Mouse (Mus musculus): ENCODE data around the gene Sae1. TPM values are rescaled to one million over a fixed set of nuclear protein-coding genes. Genes with fewer than 3 reads are reported as not detected.

Gene Sae1
- 297 and 304 TPM in 2 replicates for polyA plus RNA-seq (2015; fragmentation: Nextera tagmentation; extraction: Ambion mirVana)

DNA sequence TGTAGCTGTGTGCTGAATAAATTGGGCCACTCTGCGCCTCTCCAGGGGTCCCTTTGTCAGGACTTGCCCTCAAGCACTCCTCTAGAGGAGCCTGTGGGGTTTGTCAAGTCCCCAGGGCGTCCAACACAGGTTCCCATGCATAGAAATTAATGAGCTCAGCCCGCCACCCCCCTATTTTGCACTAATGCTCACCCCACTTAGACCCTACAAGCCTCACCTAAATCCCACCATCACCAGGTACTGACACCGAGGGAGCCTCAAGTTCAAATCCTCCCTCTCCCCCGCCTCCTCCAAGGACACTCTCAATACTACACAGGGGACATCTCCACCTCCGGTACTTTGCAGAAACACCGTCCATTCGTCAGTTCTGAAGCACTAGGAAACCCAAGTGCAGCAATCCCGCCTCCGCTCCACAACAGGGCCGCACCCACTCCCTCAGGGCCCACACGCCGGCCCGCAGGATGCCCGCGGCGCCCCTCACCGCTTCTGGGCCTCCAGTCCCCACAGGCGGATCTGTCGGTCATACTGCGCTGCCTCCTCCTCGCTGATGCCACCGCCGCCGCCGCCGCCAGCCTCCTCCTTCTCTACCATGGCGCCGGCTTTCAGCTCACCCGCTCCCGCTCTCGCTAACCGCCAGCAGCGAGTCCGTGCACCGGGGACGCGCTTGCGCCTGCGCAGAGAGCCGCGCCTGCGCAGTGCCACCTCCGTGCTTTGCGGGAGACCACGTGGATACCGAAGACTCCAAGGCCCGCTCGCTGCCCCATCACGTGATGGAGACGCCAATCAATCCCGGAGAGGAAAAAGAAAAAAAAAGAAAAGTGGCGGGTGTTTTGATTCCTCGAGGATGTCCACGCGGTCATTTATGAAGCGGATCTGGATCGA, at the start of gene Sae1:
Sae1 (minus strand) TSS at position 647 of the 882 bp plus-strand sequence.
- peak within 1 kb of the TSS; percentile 95 for H3K9ac ChIP-seq (replicated peaks; ENCODE audit: low read depth, low read length)
- H3K27ac ChIP-seq (ENCODE audit: low read length), result peak within 1 kb of the TSS; percentile 58
- H3K4me2 ChIP-seq (ENCODE audit: low read length), result peak within 1 kb of the TSS; percentile 63
- peak within 1 kb of the TSS; percentile 88 for H3K4me3 ChIP-seq (replicated peaks; ENCODE audit: low read length)
- peaks cover 21% of the 10 kb centered on the region for H3K4me1 ChIP-seq (replicated peaks; ENCODE audit: control insufficient read depth, insufficient read depth, low read length)
- WGBS, result under 1% methylated on average over 57 of the region's 58 CpGs
- peak; percentile 96 for ATAC-seq
- H3K36me3 ChIP-seq (ENCODE audit: control insufficient read depth, insufficient read depth), result no peaks in the 10 kb centered on the region
- no peaks in the 10 kb centered on the region for H3K9me3 ChIP-seq (ENCODE audit: control insufficient read depth, low read length)
- H3K27me3 ChIP-seq (replicated peaks; ENCODE audit: control insufficient read depth, insufficient read depth, low read length), result no peaks in the 10 kb centered on the region

DNA sequence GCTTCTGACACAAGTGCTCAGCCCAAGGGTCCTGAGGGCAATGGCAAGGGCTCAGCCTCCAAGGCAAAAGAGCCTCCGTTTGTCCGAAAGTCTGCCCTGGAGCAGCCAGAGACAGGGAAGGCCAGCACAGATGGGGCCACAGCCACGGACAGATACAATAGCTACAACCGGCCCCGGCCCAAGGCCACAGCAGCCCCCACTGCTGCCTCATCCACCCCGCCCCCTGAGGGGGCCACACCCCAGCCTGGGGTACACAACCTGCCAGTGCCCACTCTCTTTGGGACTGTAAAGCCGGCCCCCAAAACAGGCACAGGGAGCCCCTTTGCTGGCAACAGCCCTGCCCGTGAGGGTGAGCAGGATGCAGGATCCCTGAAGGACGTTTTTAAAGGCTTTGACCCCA, 47.5 kb upstream of the Sae1 start:
- no peak overlapping the region for H3K27ac ChIP-seq (ENCODE audit: low read length)
- H3K4me2 ChIP-seq (ENCODE audit: low read length), result no peak overlapping the region
- H3K9ac ChIP-seq (replicated peaks; ENCODE audit: low read depth, low read length), result no peak overlapping the region
- peaks cover 33% of the 10 kb centered on the region for H3K36me3 ChIP-seq (ENCODE audit: control insufficient read depth, insufficient read depth)
- no peaks in the 10 kb centered on the region for H3K9me3 ChIP-seq (ENCODE audit: control insufficient read depth, low read length)
- 88% methylated on average over 9 of the region's 9 CpGs for WGBS
- ATAC-seq, result no peak
- H3K27me3 ChIP-seq (replicated peaks; ENCODE audit: control insufficient read depth, insufficient read depth, low read length), result no peaks in the 10 kb centered on the region
- H3K4me3 ChIP-seq (replicated peaks; ENCODE audit: low read length), result no peak overlapping the region
- no peaks in the 10 kb centered on the region for H3K4me1 ChIP-seq (replicated peaks; ENCODE audit: control insufficient read depth, insufficient read depth, low read length)

DNA sequence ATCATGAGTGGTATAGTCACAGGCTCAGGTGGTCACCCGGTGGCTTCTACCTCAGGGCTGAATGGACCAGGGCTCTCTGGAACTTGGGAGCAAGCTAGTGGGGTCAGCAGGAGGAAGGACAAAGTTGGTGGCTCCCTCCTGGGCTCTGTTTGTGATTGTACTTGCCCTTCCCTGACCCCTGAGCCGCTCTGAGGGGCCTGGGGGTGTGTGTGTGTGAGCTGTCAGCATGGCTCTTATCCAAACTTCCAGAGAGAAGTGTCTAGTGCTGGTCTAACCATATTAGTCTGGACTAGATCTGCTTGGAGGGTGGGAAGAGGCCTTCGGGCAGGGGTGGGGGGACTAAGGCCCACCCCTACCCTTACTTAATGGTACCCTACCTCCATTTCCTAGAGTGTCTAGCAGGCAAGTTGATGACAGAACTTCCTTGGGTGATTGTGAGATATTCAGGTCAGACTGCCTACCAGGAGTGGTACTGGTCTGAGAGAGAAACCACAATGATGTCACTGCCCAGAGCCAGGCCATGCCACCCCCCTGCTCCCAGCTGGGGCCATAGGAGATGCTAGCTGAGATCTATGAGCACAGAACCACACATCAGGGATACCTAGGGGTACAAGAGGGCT, 45.9 kb upstream of the Sae1 start:
- Histone ChIP-seq H3K27ac (ENCODE audit: low read length) (no peak overlapping the region), H3K4me2 (ENCODE audit: low read length) (no peak overlapping the region), H3K27me3 (replicated peaks; ENCODE audit: control insufficient read depth, insufficient read depth, low read length) (no peaks in the 10 kb centered on the region), H3K4me1 (replicated peaks; ENCODE audit: control insufficient read depth, insufficient read depth, low read length) (no peaks in the 10 kb centered on the region), H3K4me3 (replicated peaks; ENCODE audit: low read length) (no peak overlapping the region), H3K9me3 (ENCODE audit: control insufficient read depth, low read length) (no peaks in the 10 kb centered on the region), H3K9ac (replicated peaks; ENCODE audit: low read depth, low read length) (no peak overlapping the region), H3K36me3 (ENCODE audit: control insufficient read depth, insufficient read depth) (peaks cover 46% of the 10 kb centered on the region)
- WGBS, result 80% methylated on average over 3 of the region's 3 CpGs
- ATAC-seq, result no peak

DNA sequence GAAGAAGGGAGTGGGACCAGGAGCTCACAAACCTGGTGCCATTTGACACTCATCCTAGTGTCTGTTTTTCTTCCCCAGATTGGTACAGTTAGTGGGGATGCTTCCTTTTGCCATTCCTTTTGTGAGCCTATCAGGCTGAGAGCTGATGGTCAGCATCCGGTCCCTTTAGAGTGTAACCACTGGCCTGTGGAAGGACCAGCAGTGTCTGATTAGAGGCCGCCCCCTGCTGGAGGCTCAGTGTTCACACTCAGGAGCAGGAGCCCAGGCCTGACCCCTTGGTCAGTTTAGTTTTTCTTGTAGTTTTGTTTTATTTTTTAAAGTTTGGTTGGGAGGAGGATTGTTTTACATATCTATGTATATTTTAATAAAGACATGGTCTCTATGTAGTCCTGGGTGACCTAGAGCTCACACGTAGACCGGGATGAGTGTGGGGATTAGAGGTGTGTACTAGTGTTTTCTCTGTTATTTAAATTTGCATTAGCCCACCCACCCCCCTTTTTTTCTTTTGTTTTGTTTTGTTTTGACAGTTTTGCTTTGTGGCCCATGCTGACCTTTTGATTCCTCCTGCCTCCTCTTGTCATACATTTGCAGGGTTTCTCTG, 38.6 kb upstream of the Sae1 start:
- WGBS, result 58% methylated on average over 4 of the region's 4 CpGs
- ATAC-seq, result peak; percentile 72
- H3K27me3 ChIP-seq (replicated peaks; ENCODE audit: control insufficient read depth, insufficient read depth, low read length), result no peaks in the 10 kb centered on the region
- H3K9me3 ChIP-seq (ENCODE audit: control insufficient read depth, low read length), result no peaks in the 10 kb centered on the region
- H3K4me3 ChIP-seq (replicated peaks; ENCODE audit: low read length), result no peak overlapping the region
- H3K4me2 ChIP-seq (ENCODE audit: low read length), result no peak overlapping the region
- no peak overlapping the region for H3K27ac ChIP-seq (ENCODE audit: low read length)
- no peak overlapping the region for H3K9ac ChIP-seq (replicated peaks; ENCODE audit: low read depth, low read length)
- no peaks in the 10 kb centered on the region for H3K4me1 ChIP-seq (replicated peaks; ENCODE audit: control insufficient read depth, insufficient read depth, low read length)
- H3K36me3 ChIP-seq (ENCODE audit: control insufficient read depth, insufficient read depth), result peaks cover 65% of the 10 kb centered on the region

DNA sequence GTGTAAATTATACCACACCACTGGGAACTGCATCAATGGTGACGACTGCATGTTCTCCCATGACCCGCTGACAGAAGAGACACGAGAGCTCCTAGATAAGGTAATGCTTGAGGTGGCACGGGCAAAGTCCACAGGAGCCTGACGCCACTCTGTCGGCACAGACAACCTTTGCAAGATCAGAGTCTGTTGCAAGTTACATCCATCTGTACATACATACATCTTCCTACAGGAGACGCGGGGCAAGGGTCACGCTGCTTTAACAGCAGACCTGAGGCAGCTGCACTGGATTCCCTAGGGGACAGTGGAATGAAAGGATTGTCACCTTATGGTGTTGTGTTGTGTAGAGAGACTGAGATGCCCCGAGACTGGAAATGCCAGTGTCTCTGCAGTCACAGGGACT, 38.1 kb upstream of the Sae1 start:
- no peak overlapping the region for H3K4me2 ChIP-seq (ENCODE audit: low read length)
- no peak overlapping the region for H3K4me3 ChIP-seq (replicated peaks; ENCODE audit: low read length)
- H3K27ac ChIP-seq (ENCODE audit: low read length), result no peak overlapping the region
- no peaks in the 10 kb centered on the region for H3K9me3 ChIP-seq (ENCODE audit: control insufficient read depth, low read length)
- no peak overlapping the region for H3K9ac ChIP-seq (replicated peaks; ENCODE audit: low read depth, low read length)
- H3K4me1 ChIP-seq (replicated peaks; ENCODE audit: control insufficient read depth, insufficient read depth, low read length), result no peaks in the 10 kb centered on the region
- ATAC-seq, result no peak; the same call in 1 of the 2 replicates
- no peaks in the 10 kb centered on the region for H3K27me3 ChIP-seq (replicated peaks; ENCODE audit: control insufficient read depth, insufficient read depth, low read length)
- 93% methylated on average over 10 of the region's 10 CpGs for WGBS
- H3K36me3 ChIP-seq (ENCODE audit: control insufficient read depth, insufficient read depth), result peaks cover 70% of the 10 kb centered on the region

DNA sequence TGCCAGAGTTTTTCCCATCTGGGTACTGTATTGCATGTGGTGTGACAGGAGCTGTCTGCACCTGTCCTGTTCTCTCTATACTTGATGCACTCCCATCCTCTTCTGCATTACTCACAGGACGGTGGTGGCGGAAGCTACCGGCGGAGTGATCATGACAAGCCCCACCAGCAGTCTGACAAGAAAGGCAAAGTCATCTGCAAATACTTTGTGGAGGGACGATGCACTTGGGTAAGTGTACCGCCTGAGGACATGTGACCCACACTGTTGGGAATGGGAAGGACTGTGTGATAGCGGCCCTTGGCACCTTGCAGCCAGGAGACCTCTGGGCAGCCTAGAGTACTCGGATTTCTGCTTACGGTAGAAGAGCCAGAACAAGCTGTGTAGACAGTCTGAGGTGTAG, 36.1 kb upstream of the Sae1 start:
- Histone ChIP-seq H3K9me3 (ENCODE audit: control insufficient read depth, low read length) (no peaks in the 10 kb centered on the region), H3K9ac (replicated peaks; ENCODE audit: low read depth, low read length) (no peak overlapping the region), H3K27me3 (replicated peaks; ENCODE audit: control insufficient read depth, insufficient read depth, low read length) (no peaks in the 10 kb centered on the region), H3K4me1 (replicated peaks; ENCODE audit: control insufficient read depth, insufficient read depth, low read length) (no peaks in the 10 kb centered on the region), H3K4me2 (ENCODE audit: low read length) (no peak overlapping the region), H3K4me3 (replicated peaks; ENCODE audit: low read length) (no peak overlapping the region), H3K36me3 (ENCODE audit: control insufficient read depth, insufficient read depth) (peaks cover 61% of the 10 kb centered on the region), H3K27ac (ENCODE audit: low read length) (no peak overlapping the region)
- ATAC-seq, result no peak
- 92% methylated on average over 9 of the region's 9 CpGs for WGBS

DNA sequence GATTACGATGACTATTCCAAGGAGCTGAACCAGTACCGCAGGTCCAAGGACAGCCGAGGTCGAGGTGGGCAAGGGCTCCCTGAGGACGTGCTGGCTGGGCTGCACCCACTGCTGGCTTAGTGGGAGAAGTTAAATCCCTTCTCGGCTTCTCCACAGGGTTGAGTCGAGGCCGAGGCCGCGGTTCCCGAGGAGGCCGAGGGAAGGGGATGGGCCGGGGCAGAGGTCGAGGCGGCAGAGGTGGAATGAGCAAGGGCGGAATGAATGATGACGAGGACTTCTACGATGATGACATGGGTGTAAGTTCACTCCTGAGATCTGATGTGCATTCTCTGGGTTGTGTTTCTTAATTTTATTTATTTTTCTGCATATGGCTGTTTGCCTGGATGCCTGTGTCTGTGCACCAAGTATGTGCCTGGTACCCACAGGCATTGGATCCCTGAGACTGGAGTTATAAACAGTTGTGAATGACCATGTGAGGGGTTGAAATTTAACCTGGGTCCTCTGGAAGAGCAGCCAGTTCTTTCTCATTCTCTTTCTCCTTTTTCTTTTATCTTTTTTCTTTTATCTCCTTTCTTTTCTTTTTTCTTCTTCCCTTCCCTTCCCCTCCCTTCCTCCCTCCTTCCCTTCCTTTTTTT, 34.7 kb upstream of the Sae1 start:
- no peaks in the 10 kb centered on the region for H3K27me3 ChIP-seq (replicated peaks; ENCODE audit: control insufficient read depth, insufficient read depth, low read length)
- 91% methylated on average over 18 of the region's 18 CpGs for WGBS
- no peak overlapping the region for H3K27ac ChIP-seq (ENCODE audit: low read length)
- no peak for ATAC-seq
- no peak overlapping the region for H3K9ac ChIP-seq (replicated peaks; ENCODE audit: low read depth, low read length)
- no peaks in the 10 kb centered on the region for H3K9me3 ChIP-seq (ENCODE audit: control insufficient read depth, low read length)
- H3K4me2 ChIP-seq (ENCODE audit: low read length), result no peak overlapping the region
- H3K4me1 ChIP-seq (replicated peaks; ENCODE audit: control insufficient read depth, insufficient read depth, low read length), result no peaks in the 10 kb centered on the region
- peaks cover 58% of the 10 kb centered on the region for H3K36me3 ChIP-seq (ENCODE audit: control insufficient read depth, insufficient read depth)
- no peak overlapping the region for H3K4me3 ChIP-seq (replicated peaks; ENCODE audit: low read length)

DNA sequence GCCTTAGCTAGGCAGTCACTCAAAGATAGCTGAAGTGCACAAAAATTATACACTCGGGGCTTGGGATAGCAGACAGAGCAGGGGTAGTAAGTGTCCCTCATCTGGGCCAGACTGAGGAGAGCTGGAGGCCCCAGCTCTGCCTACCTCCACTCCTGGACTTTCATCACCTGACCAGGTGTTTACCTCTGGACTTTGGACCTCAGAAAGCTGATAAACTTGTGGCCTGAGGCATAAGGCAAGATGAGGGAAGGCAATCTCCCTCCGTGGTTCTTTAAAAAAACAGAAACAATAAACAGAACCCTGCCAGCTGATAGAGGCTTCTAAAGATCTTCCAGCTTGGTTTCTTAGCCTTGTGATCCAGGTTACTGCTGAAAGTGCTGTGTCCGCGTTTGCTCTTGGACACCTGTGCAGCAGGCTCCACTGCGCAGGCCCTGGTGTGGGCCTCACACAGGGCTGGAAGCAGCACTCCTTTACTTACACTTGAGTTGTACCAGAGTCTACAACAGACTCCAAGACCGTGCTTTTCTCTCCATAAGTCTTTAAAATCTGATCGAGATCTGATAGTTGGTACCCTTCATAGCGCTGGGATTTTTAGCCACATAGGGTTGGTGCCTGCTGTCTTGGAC, 33.0 kb upstream of the Sae1 start:
- Histone ChIP-seq H3K9ac (replicated peaks; ENCODE audit: low read depth, low read length) (no peak overlapping the region), H3K4me3 (replicated peaks; ENCODE audit: low read length) (no peak overlapping the region), H3K4me2 (ENCODE audit: low read length) (no peak overlapping the region), H3K27ac (ENCODE audit: low read length) (no peak overlapping the region), H3K9me3 (ENCODE audit: control insufficient read depth, low read length) (no peaks in the 10 kb centered on the region), H3K36me3 (ENCODE audit: control insufficient read depth, insufficient read depth) (peaks cover 47% of the 10 kb centered on the region), H3K4me1 (replicated peaks; ENCODE audit: control insufficient read depth, insufficient read depth, low read length) (no peaks in the 10 kb centered on the region), H3K27me3 (replicated peaks; ENCODE audit: control insufficient read depth, insufficient read depth, low read length) (no peaks in the 10 kb centered on the region)
- no peak for ATAC-seq
- 95% methylated on average over 8 of the region's 8 CpGs for WGBS

DNA sequence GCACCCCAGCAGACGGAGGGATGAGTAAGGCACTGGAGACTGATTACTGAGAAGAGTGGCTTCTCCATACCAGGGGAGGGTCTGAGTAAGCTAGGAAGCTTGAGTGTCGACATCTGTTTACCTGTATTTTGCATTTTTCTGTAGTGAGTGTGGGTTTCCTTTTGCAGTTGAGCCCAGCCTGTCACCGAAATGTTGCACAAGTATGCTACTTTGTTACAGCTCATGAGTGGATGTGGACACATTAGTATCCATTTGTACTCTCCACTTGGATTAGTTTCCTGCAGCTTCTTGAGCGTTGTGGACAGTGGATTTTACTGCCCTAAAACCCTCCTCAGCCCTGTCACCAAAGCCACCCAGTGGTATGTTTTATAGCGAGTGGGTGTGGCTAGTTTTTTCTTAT, 31.1 kb upstream of the Sae1 start:
- Histone ChIP-seq H3K36me3 (ENCODE audit: control insufficient read depth, insufficient read depth) (peaks cover 28% of the 10 kb centered on the region), H3K4me3 (replicated peaks; ENCODE audit: low read length) (no peak overlapping the region), H3K27me3 (replicated peaks; ENCODE audit: control insufficient read depth, insufficient read depth, low read length) (no peaks in the 10 kb centered on the region), H3K9ac (replicated peaks; ENCODE audit: low read depth, low read length) (no peak overlapping the region), H3K27ac (ENCODE audit: low read length) (no peak overlapping the region), H3K9me3 (ENCODE audit: control insufficient read depth, low read length) (no peaks in the 10 kb centered on the region), H3K4me1 (replicated peaks; ENCODE audit: control insufficient read depth, insufficient read depth, low read length) (no peaks in the 10 kb centered on the region), H3K4me2 (ENCODE audit: low read length) (no peak overlapping the region)
- 95% methylated on average over 5 of the region's 5 CpGs for WGBS
- ATAC-seq, result no peak
